Mouse (Mus musculus) MEL (cell line): ENCODE measurements around the gene Clrn2. TPM values are rescaled to one million over a fixed set of nuclear protein-coding genes. Genes with fewer than 3 reads are reported as not detected.

Source experiments
- DNase-seq: peaks from one replicate; pipeline ENCODE4 v3.0.0; 2011; ENCODE audit warnings: low read depth, low spot score
- H3K27ac ChIP-seq: 2 replicates; pipeline ENCODE4 v1.5.1; 2012; ENCODE audit warnings: low read depth, mild to moderate bottlenecking, control low read depth, low read length, moderate library complexity; ENCODE audit not compliant: control insufficient read depth
- H3K27me3 ChIP-seq, 2 experiments: fragments of 150-350 bp in 1 of 2; sonication (generic) in 1 of 2; 2 replicates each; pipeline ENCODE4 v1.6.1; 2012; ENCODE audit warnings: low read length in 2 of 2, mild to moderate bottlenecking in 2 of 2, improper control_type of control experiment in 1 of 2, moderate library complexity in 1 of 2; ENCODE audit not compliant: insufficient read depth in 2 of 2, control insufficient read depth in 1 of 2
- H3K36me3 ChIP-seq, 2 experiments: 2 replicates each; pipeline ENCODE4 v1.6.1; 2012 to 2014; ENCODE audit warnings: low read length in 2 of 2, improper control_type of control experiment in 1 of 2, inconsistent platforms in 1 of 2, mild to moderate bottlenecking in 1 of 2; ENCODE audit not compliant: insufficient read depth in 2 of 2, control insufficient read depth in 1 of 2
- H3K4me1 ChIP-seq, 2 experiments: fragments of 150-350 bp in 1 of 2; sonication (generic) in 1 of 2; 2 replicates each; pipeline ENCODE4 v1.6.1; 2012; ENCODE audit warnings: low read length in 2 of 2, improper control_type of control experiment in 1 of 2, mild to moderate bottlenecking in 1 of 2; ENCODE audit not compliant: insufficient read depth in 2 of 2, control insufficient read depth in 1 of 2
- H3K4me3 ChIP-seq, 2 experiments: fragments of 150-350 bp in 1 of 2; sonication (generic) in 1 of 2; 2 replicates each; pipeline ENCODE4 v1.5.1; 2012; ENCODE audit warnings: low read depth in 2 of 2, low read length in 2 of 2, mild to moderate bottlenecking in 2 of 2, moderate library complexity in 2 of 2, control low read depth in 1 of 2, improper control_type of control experiment in 1 of 2; ENCODE audit not compliant: control insufficient read depth in 1 of 2, insufficient read depth in 1 of 2
- H3K79me2 ChIP-seq: 2 replicates; pipeline ENCODE4 v1.6.1; 2012; ENCODE audit warnings: mild to moderate bottlenecking, low read length, moderate library complexity; ENCODE audit not compliant: control insufficient read depth, poor library complexity, insufficient read depth
- H3K9ac ChIP-seq: 2 replicates; pipeline ENCODE4 v1.6.1; 2012; ENCODE audit warnings: low read depth, mild to moderate bottlenecking, control low read depth, low read length, moderate library complexity; ENCODE audit not compliant: control insufficient read depth, poor library complexity, severe bottlenecking
- H3K9me3 ChIP-seq: fragments of 150-350 bp; sonication (generic); replicated peaks from 2 replicates; pipeline ENCODE4 v1.6.1; 2012; ENCODE audit warnings: mild to moderate bottlenecking, low read length, improper control_type of control experiment, moderate library complexity; ENCODE audit not compliant: insufficient read depth
- CHD1 ChIP-seq: IDR thresholded peaks from 2 replicates; pipeline ENCODE4 v1.6.1; 2012; ENCODE audit warnings: low read depth, mild to moderate bottlenecking, inconsistent platforms, low read length, improper control_type of control experiment
- CHD2 ChIP-seq: IDR thresholded peaks from 2 replicates; pipeline ENCODE4 v1.6.1; 2011; ENCODE audit warnings: low read length, improper control_type of control experiment
- E2F4 ChIP-seq: IDR thresholded peaks from 2 replicates; pipeline ENCODE4 v1.6.1; 2011; ENCODE audit warnings: low read depth, low read length, improper control_type of control experiment, borderline replicate concordance
- EP300 ChIP-seq, 2 experiments: IDR thresholded peaks; 2 replicates each; pipeline ENCODE4 v1.6.1; 2011; ENCODE audit warnings: improper control_type of control experiment in 2 of 2, low read length in 2 of 2, low read depth in 1 of 2, mild to moderate bottlenecking in 1 of 2
- ETS1 ChIP-seq: IDR thresholded peaks from 2 replicates; pipeline ENCODE4 v1.6.1; 2012; ENCODE audit warnings: low read depth, mild to moderate bottlenecking, inconsistent platforms, low read length, improper control_type of control experiment, moderate library complexity
- GABPA ChIP-seq: IDR thresholded peaks from 2 replicates; pipeline ENCODE4 v1.6.1; 2012; ENCODE audit warnings: low read depth, mild to moderate bottlenecking, inconsistent platforms, low read length, improper control_type of control experiment, moderate library complexity
- GATA1 ChIP-seq: IDR thresholded peaks from 2 replicates; pipeline ENCODE4 v1.6.1; 2011; ENCODE audit warnings: low read depth, low read length, improper control_type of control experiment
- HCFC1 ChIP-seq: IDR thresholded peaks from 2 replicates; pipeline ENCODE4 v1.6.1; 2012; ENCODE audit warnings: low read depth, mild to moderate bottlenecking, inconsistent platforms, low read length, improper control_type of control experiment, moderate library complexity
- JUND ChIP-seq: IDR thresholded peaks from 2 replicates; pipeline ENCODE4 v1.6.1; 2011; ENCODE audit warnings: low read depth, mild to moderate bottlenecking, improper control_type of control experiment, low read length
- KAT2A ChIP-seq: conservative IDR thresholded peaks from 2 replicates; pipeline ENCODE4 v1.6.1; 2012; ENCODE audit warnings: low read depth, low read length, improper control_type of control experiment, inconsistent platforms
- MAFK ChIP-seq: IDR thresholded peaks from 2 replicates; pipeline ENCODE4 v1.6.1; 2011; ENCODE audit warnings: low read depth, mild to moderate bottlenecking, low read length, improper control_type of control experiment, borderline replicate concordance
- MAX ChIP-seq: IDR thresholded peaks from 2 replicates; pipeline ENCODE4 v1.6.1; 2011; ENCODE audit warnings: low read length, improper control_type of control experiment
- MAZ ChIP-seq: IDR thresholded peaks from 2 replicates; pipeline ENCODE4 v1.6.1; 2012; ENCODE audit warnings: low read depth, mild to moderate bottlenecking, inconsistent platforms, low read length, improper control_type of control experiment
- MYB ChIP-seq: IDR thresholded peaks from 2 replicates; pipeline ENCODE4 v1.6.1; 2011; ENCODE audit warnings: mild to moderate bottlenecking, low read depth, low read length, improper control_type of control experiment
- MYC ChIP-seq: IDR thresholded peaks from 2 replicates; pipeline ENCODE4 v1.6.1; 2011; ENCODE audit warnings: low read depth, mild to moderate bottlenecking, low read length, improper control_type of control experiment, moderate library complexity
- NELFE ChIP-seq: IDR thresholded peaks from 2 replicates; pipeline ENCODE4 v1.6.1; 2011; ENCODE audit warnings: low read depth, low read length, improper control_type of control experiment
- NRF1 ChIP-seq: IDR thresholded peaks from 2 replicates; pipeline ENCODE4 v1.6.1; 2014; ENCODE audit warnings: low read depth, mild to moderate bottlenecking, inconsistent platforms, low read length, improper control_type of control experiment, moderate library complexity; ENCODE audit not compliant: poor library complexity, insufficient read depth, severe bottlenecking
- POLR2A ChIP-seq, 2 experiments: IDR thresholded peaks; 2 replicates each; pipeline ENCODE4 v1.6.1; 2011 to 2012; ENCODE audit warnings: low read length in 2 of 2, mild to moderate bottlenecking in 2 of 2, control low read depth in 1 of 2, improper control_type of control experiment in 1 of 2, low read depth in 1 of 2, moderate library complexity in 1 of 2; ENCODE audit not compliant: control insufficient read depth in 1 of 2, insufficient read depth in 1 of 2, poor library complexity in 1 of 2
- POLR2AphosphoS5 ChIP-seq: IDR thresholded peaks from 2 replicates; pipeline ENCODE4 v1.6.1; 2012; ENCODE audit warnings: low read depth, borderline replicate concordance, mild to moderate bottlenecking, inconsistent platforms, low read length, moderate library complexity, mixed read lengths
- RCOR1 ChIP-seq: IDR thresholded peaks from 2 replicates; pipeline ENCODE4 v1.6.1; 2012; ENCODE audit warnings: low read depth, mild to moderate bottlenecking, inconsistent platforms, low read length, improper control_type of control experiment
- TAL1 ChIP-seq: IDR thresholded peaks from 2 replicates; pipeline ENCODE4 v1.6.1; 2012; ENCODE audit warnings: mild to moderate bottlenecking, inconsistent platforms, low read length, moderate library complexity, mixed read lengths
- TBP ChIP-seq: IDR thresholded peaks from 2 replicates; pipeline ENCODE4 v1.8.0; 2011; ENCODE audit warnings: low read depth, low read length, improper control_type of control experiment
- TCF12 ChIP-seq: IDR thresholded peaks from 2 replicates; pipeline ENCODE4 v1.6.1; 2014; ENCODE audit warnings: low read depth, mild to moderate bottlenecking, inconsistent platforms, low read length, improper control_type of control experiment, moderate library complexity
- ZC3H11A ChIP-seq: IDR thresholded peaks from 2 replicates; pipeline ENCODE4 v1.6.1; 2012; ENCODE audit warnings: low read depth, mild to moderate bottlenecking, inconsistent platforms, low read length, improper control_type of control experiment
- ZKSCAN1 ChIP-seq: IDR thresholded peaks from 2 replicates; pipeline ENCODE4 v1.6.1; 2012; ENCODE audit warnings: low read depth, mild to moderate bottlenecking, inconsistent platforms, low read length, improper control_type of control experiment, moderate library complexity
- ZNF384 ChIP-seq: IDR thresholded peaks from 2 replicates; pipeline ENCODE4 v1.6.1; 2012; ENCODE audit warnings: low read depth, mild to moderate bottlenecking, inconsistent platforms, low read length, improper control_type of control experiment
- polyA plus RNA-seq, 2 experiments: library from polyadenylated mRNA; stranded (reverse) in 1 of 2; unstranded in 1 of 2; fragments of >175 nt in 1 of 2; fragments of >200 nt in 1 of 2; gene quantifications; 2 replicates each; pipeline versions ENCODE4 v1.2.1 to v1.2.4; 2012; ENCODE audit warnings: low replicate concordance in 2 of 2, low read depth in 1 of 2; ENCODE audit not compliant: insufficient read length in 2 of 2, insufficient read depth in 1 of 2, missing spikeins in 1 of 2
- total RNA-seq: library from RNA; depleted of rRNA; stranded (reverse); fragments of 300-350 nt; gene quantifications from 2 replicates; pipeline ENCODE4 v1.2.3, GENCODE M21; 2012

The Clrn2 gene
- total and polyA plus RNA-seq, 3 experiments: not detected

- TF ChIP-seq ZKSCAN1 (no peak), GATA1 (peak; percentile 100), JUND (peak; percentile 93), E2F4 (no peak), HCFC1 (no peak; the same call in 1 of the 2 replicates), RCOR1 (peak; percentile 91), MYB (peak; percentile 93), NRF1 (no peak), CHD2 (peak; percentile 67), EP300 (IDR thresholded peaks at IDR 0.05; ENCODE audit: low read depth in 1 of 2, low read length in 2 of 2) (peak; percentile 99 to 100), POLR2AphosphoS5 (no peak)
Observed at GRCm38 (mm10) chr5:45406129-45406528, 47.4 kb upstream of the Clrn2 start (continued).

GRCm38 (mm10) chr5:45416478-45416877 lies 37.1 kb upstream of the Clrn2 start:
- Histone ChIP-seq H3K27me3 (no peaks in the 10 kb centered on the region), H3K27ac (peak overlapping the region; percentile 33), H3K4me3 (no peak overlapping the region), H3K9me3 (no peaks in the 10 kb centered on the region), H3K79me2 (no peaks in the 10 kb centered on the region), H3K9ac (no peak overlapping the region), H3K4me1 (peaks cover 28 to 29% of the 10 kb centered on the region in 2 experiments)
- TF ChIP-seq MAFK (no peak), EP300 (IDR thresholded peaks at IDR 0.05; ENCODE audit: low read depth in 1 of 2, low read length in 2 of 2) (peak; percentile 63 to 83), HCFC1 (no peak), POLR2A (IDR thresholded peaks at IDR 0.05; ENCODE audit: control insufficient read depth in 1 of 2, insufficient read depth in 1 of 2, low read depth in 1 of 2, low read length in 2 of 2, poor library complexity in 1 of 2) (no peak), GATA1 (peak; percentile 74), TCF12 (peak; percentile 75), TAL1 (no peak), RCOR1 (peak; percentile 61; the same call in 1 of the 2 replicates)
- TF ChIP-seq, all 39 proteins: peak for 4
- H3K36me3 ChIP-seq: peaks cover 0 to 32% of the 10 kb centered on the region in 2 experiments; a peak in 2 of 4 replicates
- no peak for DNase-seq

- peaks cover 0 to 39% of the 10 kb centered on the region in 2 experiments; a peak in 2 of 4 replicates for H3K36me3 ChIP-seq
- peaks cover 34 to 40% of the 10 kb centered on the region in 2 experiments for H3K4me1 ChIP-seq
- H3K79me2 ChIP-seq: no peaks in the 10 kb centered on the region
- no peak overlapping the region for H3K4me3 ChIP-seq
- DNase-seq: peak; percentile 72
- H3K9ac ChIP-seq: peak overlapping the region; percentile 2; the same call in 1 of the 2 replicates
- H3K9me3 ChIP-seq: no peaks in the 10 kb centered on the region
- H3K27ac ChIP-seq: peak overlapping the region; percentile 68
- H3K27me3 ChIP-seq: no peaks in the 10 kb centered on the region
- TF ChIP-seq TCF12 (peak; percentile 63), CHD1 (no peak), GABPA (no peak), TBP (peak; percentile 76; the same call in 1 of the 2 replicates), NELFE (0 out of 2 replicates have a peak, but pooled peaks have one; percentile 39), MAZ (no peak), ETS1 (peak; percentile 33; the same call in 1 of the 2 replicates), ZNF384 (peak; percentile 75), ZKSCAN1 (no peak), GATA1 (peak; percentile 96), CHD2 (no peak), NRF1 (no peak), MYC (peak; percentile 59; the same call in 1 of the 2 replicates), HCFC1 (no peak), ZC3H11A (no peak), MAX (peak; percentile 57), EP300 (IDR thresholded peaks at IDR 0.05; ENCODE audit: low read depth in 1 of 2, low read length in 2 of 2) (peak; percentile 85), MYB (no peak), RCOR1 (no peak; the same call in 1 of the 2 replicates), JUND (0 out of 2 replicates have a peak, but pooled peaks have one; percentile 51), KAT2A (no peak)
Observed at GRCm38 (mm10) chr5:45417859-45418443, 35.6 kb upstream of the Clrn2 start.
